Mouse (Mus musculus) stomach, embryonic 15.5 days (tissue): Measurements from ENCODE around the gene Hspb3. TPM values are rescaled to one million over a fixed set of nuclear protein-coding genes. Genes with fewer than 3 reads are reported as not detected.

Source experiments
- ATAC-seq: fragments of 200-750 bp; cut with Nextera tagmentation; 2 replicates; pipeline ENCODE4 v1.8.0; 2017; ENCODE audit warnings: low read depth, moderate number of reproducible peaks, moderate TSS enrichment; ENCODE audit not compliant: insufficient read depth, low FRiP score
- H3K27ac ChIP-seq: fragments of 300-500 bp; sonication (generic); 2 replicates; pipeline ENCODE4 v1.5.1; 2015; ENCODE audit warnings: mild to moderate bottlenecking, inconsistent platforms
- H3K27me3 ChIP-seq: fragments of 300-500 bp; sonication (generic); replicated peaks from 2 replicates; pipeline ENCODE4 v1.6.1; 2015; ENCODE audit warnings: inconsistent platforms
- H3K36me3 ChIP-seq: fragments of 300-500 bp; sonication (generic); 2 replicates; pipeline ENCODE4 v1.6.1; 2015; ENCODE audit warnings: inconsistent platforms
- H3K4me1 ChIP-seq: fragments of 300-500 bp; sonication (generic); 2 replicates; pipeline ENCODE4 v1.6.1; 2015; ENCODE audit warnings: inconsistent platforms
- H3K4me2 ChIP-seq: fragments of 300-500 bp; sonication (generic); 2 replicates; pipeline ENCODE4 v1.6.1; 2015; ENCODE audit warnings: mild to moderate bottlenecking, inconsistent platforms
- H3K4me3 ChIP-seq: fragments of 300-500 bp; sonication (generic); replicated peaks from 2 replicates; pipeline ENCODE4 v1.5.1; 2015; ENCODE audit warnings: inconsistent platforms
- H3K9ac ChIP-seq: fragments of 300-500 bp; sonication (generic); 2 replicates; pipeline ENCODE4 v1.6.1; 2015; ENCODE audit warnings: inconsistent platforms
- H3K9me3 ChIP-seq: fragments of 300-500 bp; sonication (generic); 2 replicates; pipeline ENCODE4 v1.6.1; 2016; ENCODE audit warnings: inconsistent platforms
- WGBS: fragments of 180-500 bp; shearing (Covaris S2); methylation state at CpG from one replicate; pipeline ENCODE4 v1.1.7; 2015; 5-methylcytosine and 5-hydroxymethylcytosine counted together
- polyA plus RNA-seq: library from polyadenylated mRNA; unstranded; fragments of >200 nt; fragmentation: Nextera tagmentation; extraction: Ambion mirVana; gene quantifications from 2 replicates; pipeline ENCODE4 v1.2.1, GENCODE M21; 2015

Gene Hspb3
- polyA plus RNA-seq, result 0.23 and 0.30 TPM in 2 replicates

- Histone ChIP-seq H3K4me1 (0 out of 2 replicates have a peak, but pooled peaks cover 6% of the 10 kb centered on the region), H3K4me3 (no peak within 1 kb of the TSS), H3K27ac (no peak within 1 kb of the TSS), H3K4me2 (no peak within 1 kb of the TSS), H3K27me3 (no peaks in the 10 kb centered on the region), H3K9ac (no peak within 1 kb of the TSS), H3K36me3 (no peaks in the 10 kb centered on the region), H3K9me3 (no peaks in the 10 kb centered on the region)
- 67% methylated on average over 28 of the region's 28 CpGs for WGBS
- no peak; the same call in 1 of the 2 replicates for ATAC-seq
Measured at GRCm38 (mm10) chr13:113663151-113663779, at the start of gene Hspb3. Hspb3 (minus strand) TSS chr13:113663676.

- Histone ChIP-seq H3K4me2 (no peak overlapping the region), H3K4me1 (no peaks in the 10 kb centered on the region), H3K27me3 (no peaks in the 10 kb centered on the region), H3K4me3 (no peak overlapping the region), H3K36me3 (no peaks in the 10 kb centered on the region), H3K27ac (no peak overlapping the region), H3K9me3 (no peaks in the 10 kb centered on the region), H3K9ac (no peak overlapping the region)
- 89% methylated on average over 3 of the region's 3 CpGs for WGBS
- no peak for ATAC-seq
Measured at GRCm38 (mm10) chr13:113713186-113713585, 49.7 kb upstream of the Hspb3 start.

DNA sequence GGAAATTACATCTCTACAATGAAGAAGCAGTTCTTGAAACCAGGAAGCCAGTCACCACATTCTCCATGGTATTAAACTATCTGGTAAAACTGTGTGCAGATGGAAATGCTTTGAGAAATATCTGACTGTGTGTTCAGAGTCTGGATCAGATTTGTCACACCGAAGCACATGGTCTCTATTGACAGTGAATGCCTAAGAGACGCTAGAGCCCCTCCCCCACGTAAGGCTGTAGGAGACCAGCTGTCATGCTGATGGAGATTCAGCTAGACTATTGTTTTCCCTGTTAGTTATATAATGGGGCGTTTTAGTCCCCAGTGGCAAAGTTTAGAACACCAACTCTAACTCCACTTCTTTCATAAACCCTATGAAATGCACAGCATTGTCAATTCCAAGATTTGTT, 42.7 kb upstream of the Hspb3 start:
- Histone ChIP-seq H3K36me3 (no peaks in the 10 kb centered on the region), H3K27me3 (no peaks in the 10 kb centered on the region), H3K9me3 (no peaks in the 10 kb centered on the region), H3K4me2 (no peak overlapping the region), H3K4me3 (no peak overlapping the region), H3K4me1 (no peaks in the 10 kb centered on the region), H3K27ac (no peak overlapping the region), H3K9ac (no peak overlapping the region)
- 31% methylated on average over 4 of the region's 4 CpGs for WGBS
- no peak for ATAC-seq

GRCm38 (mm10) chr13:113701185-113701584, 37.7 kb upstream of the Hspb3 start:
- ATAC-seq, result no peak
- Histone ChIP-seq H3K9me3 (no peaks in the 10 kb centered on the region), H3K4me2 (no peak overlapping the region), H3K27me3 (no peaks in the 10 kb centered on the region), H3K4me3 (no peak overlapping the region), H3K9ac (no peak overlapping the region), H3K27ac (no peak overlapping the region), H3K4me1 (no peaks in the 10 kb centered on the region), H3K36me3 (no peaks in the 10 kb centered on the region)
- WGBS, result 62% methylated on average over 3 of the region's 3 CpGs

GRCm38 (mm10) chr13:113699928-113700327, 36.5 kb upstream of the Hspb3 start:
- ATAC-seq, result no peak
- Histone ChIP-seq H3K4me1 (no peaks in the 10 kb centered on the region), H3K27me3 (no peaks in the 10 kb centered on the region), H3K4me3 (no peak overlapping the region), H3K4me2 (no peak overlapping the region), H3K9ac (no peak overlapping the region), H3K36me3 (no peaks in the 10 kb centered on the region), H3K27ac (no peak overlapping the region), H3K9me3 (no peaks in the 10 kb centered on the region)
- 90% methylated on average over 8 of the region's 8 CpGs for WGBS

GRCm38 (mm10) chr13:113699415-113699873, 36.0 kb upstream of the Hspb3 start:
- 50% methylated on average over 11 of the region's 11 CpGs for WGBS
- Histone ChIP-seq H3K27me3 (no peaks in the 10 kb centered on the region), H3K4me1 (no peaks in the 10 kb centered on the region), H3K9ac (no peak overlapping the region), H3K9me3 (no peaks in the 10 kb centered on the region), H3K27ac (no peak overlapping the region), H3K36me3 (no peaks in the 10 kb centered on the region), H3K4me2 (no peak overlapping the region), H3K4me3 (no peak overlapping the region)
- ATAC-seq, result peak; percentile 18; the same call in 1 of the 2 replicates

GRCm38 (mm10) chr13:113696838-113697321, 33.4 kb upstream of the Hspb3 start:
- Histone ChIP-seq H3K4me3 (no peak overlapping the region), H3K4me2 (no peak overlapping the region), H3K36me3 (no peaks in the 10 kb centered on the region), H3K27ac (no peak overlapping the region), H3K9me3 (no peaks in the 10 kb centered on the region), H3K4me1 (no peaks in the 10 kb centered on the region), H3K9ac (no peak overlapping the region), H3K27me3 (no peaks in the 10 kb centered on the region)
- ATAC-seq, result no peak
- WGBS, result 44% methylated on average over 4 of the region's 4 CpGs

DNA sequence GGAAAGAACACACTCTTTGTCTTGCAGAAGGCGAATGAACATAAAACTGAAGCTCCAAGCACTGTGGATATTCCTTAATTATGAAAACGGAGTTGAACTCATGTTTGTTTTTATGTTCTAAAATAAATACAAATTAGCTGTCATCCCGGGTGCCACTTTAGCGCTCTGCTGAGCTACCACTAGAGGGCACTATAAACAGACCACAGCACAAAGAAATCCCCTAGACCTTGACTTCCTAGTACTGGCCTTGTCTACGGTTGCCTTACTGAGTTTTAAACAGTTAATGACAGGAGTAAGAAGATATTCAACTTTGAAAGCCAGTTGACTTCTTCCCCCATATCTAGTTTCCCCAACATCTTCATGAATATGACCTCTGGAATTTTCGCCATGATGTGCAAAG, 29.9 kb upstream of the Hspb3 start:
- no peak for ATAC-seq
- Histone ChIP-seq H3K36me3 (no peaks in the 10 kb centered on the region), H3K27me3 (no peaks in the 10 kb centered on the region), H3K4me2 (no peak overlapping the region), H3K27ac (no peak overlapping the region), H3K9me3 (no peaks in the 10 kb centered on the region), H3K4me3 (no peak overlapping the region), H3K9ac (no peak overlapping the region), H3K4me1 (no peaks in the 10 kb centered on the region)
- 20% methylated on average over 6 of the region's 6 CpGs for WGBS

DNA sequence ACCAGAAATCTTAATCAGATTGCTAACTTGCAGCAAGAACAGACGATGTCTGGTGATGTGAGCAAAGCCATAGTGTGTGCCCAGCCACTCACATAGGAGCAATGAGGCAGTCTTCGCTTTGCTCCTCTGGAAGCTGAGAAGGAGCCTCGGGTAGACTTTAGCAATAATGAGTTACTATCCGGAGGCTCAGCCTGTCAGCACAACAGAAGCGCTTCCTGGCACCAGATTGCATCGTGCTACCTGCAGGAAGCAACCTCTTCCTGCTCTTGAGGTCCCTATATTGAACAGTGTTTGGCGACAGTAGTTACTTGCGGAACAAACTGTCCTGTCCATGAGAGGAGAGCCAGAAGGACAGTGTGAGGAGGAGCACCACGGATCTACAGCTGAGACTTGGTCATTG, 28.2 kb upstream of the Hspb3 start:
- ATAC-seq, result no peak
- WGBS, result 58% methylated on average over 9 of the region's 9 CpGs
- H3K9me3 ChIP-seq, result no peaks in the 10 kb centered on the region
- no peak overlapping the region for H3K4me2 ChIP-seq
- no peaks in the 10 kb centered on the region for H3K27me3 ChIP-seq
- H3K36me3 ChIP-seq, result no peaks in the 10 kb centered on the region
- H3K9ac ChIP-seq, result no peak overlapping the region
- no peak overlapping the region for H3K27ac ChIP-seq
- H3K4me1 ChIP-seq, result no peaks in the 10 kb centered on the region
- no peak overlapping the region for H3K4me3 ChIP-seq

- Histone ChIP-seq H3K27ac (no peak overlapping the region), H3K9me3 (no peaks in the 10 kb centered on the region), H3K4me3 (no peak overlapping the region), H3K9ac (no peak overlapping the region), H3K27me3 (no peaks in the 10 kb centered on the region), H3K36me3 (no peaks in the 10 kb centered on the region), H3K4me1 (no peaks in the 10 kb centered on the region), H3K4me2 (no peak overlapping the region)
- ATAC-seq, result no peak
- WGBS, result 69% methylated on average over 7 of the region's 7 CpGs
Measured at GRCm38 (mm10) chr13:113689883-113690282, 26.4 kb upstream of the Hspb3 start.

DNA sequence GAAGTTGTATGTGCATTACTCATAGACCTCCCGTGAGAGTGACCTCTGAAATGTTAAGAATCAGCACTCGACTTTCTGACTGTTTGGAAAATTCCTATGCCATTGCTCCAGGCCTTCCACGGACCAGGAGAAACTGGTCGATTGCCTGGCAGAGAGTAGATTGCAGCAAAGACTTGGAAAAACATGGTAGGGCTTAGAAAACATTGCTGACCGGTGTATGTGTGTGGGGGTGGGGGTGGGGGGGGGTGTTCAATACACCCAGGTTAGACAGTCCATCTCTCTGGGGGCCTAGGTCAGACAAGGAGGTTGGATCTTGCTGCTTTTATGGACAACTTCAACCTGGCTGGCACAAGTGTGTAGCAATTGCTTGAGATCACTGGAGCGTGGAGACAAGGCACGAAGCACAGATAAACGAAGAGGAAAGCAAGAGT, 23.2 kb upstream of the Hspb3 start:
- Histone ChIP-seq H3K36me3 (no peaks in the 10 kb centered on the region), H3K9ac (no peak overlapping the region), H3K27ac (no peak overlapping the region), H3K4me1 (no peaks in the 10 kb centered on the region), H3K27me3 (no peaks in the 10 kb centered on the region), H3K4me3 (no peak overlapping the region), H3K9me3 (no peaks in the 10 kb centered on the region), H3K4me2 (no peak overlapping the region)
- 61% methylated on average over 8 of the region's 8 CpGs for WGBS
- no peak for ATAC-seq

DNA sequence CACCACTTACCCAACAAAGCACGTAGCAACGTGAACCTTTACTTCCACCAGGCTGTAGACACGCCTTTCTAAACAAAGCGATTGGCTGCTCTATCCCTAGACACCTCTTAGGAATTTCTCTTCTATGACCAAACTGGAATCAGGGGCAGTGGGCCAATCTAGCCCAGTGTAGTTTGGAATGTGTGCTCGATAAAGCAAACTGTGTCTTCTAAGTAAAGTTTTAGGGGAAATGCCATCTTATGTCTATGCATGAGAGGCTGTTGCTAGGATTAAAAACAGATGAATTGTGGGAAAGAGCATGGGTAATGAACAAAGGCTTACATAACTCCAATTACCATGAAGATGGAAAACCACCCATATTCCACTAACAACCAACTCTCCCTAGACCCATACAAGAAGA, 19.3 kb upstream of the Hspb3 start:
- 78% methylated on average over 5 of the region's 5 CpGs for WGBS
- Histone ChIP-seq H3K36me3 (no peaks in the 10 kb centered on the region), H3K27ac (no peak overlapping the region), H3K4me3 (no peak overlapping the region), H3K9ac (no peak overlapping the region), H3K9me3 (no peaks in the 10 kb centered on the region), H3K4me2 (no peak overlapping the region), H3K27me3 (no peaks in the 10 kb centered on the region), H3K4me1 (no peaks in the 10 kb centered on the region)
- no peak for ATAC-seq

DNA sequence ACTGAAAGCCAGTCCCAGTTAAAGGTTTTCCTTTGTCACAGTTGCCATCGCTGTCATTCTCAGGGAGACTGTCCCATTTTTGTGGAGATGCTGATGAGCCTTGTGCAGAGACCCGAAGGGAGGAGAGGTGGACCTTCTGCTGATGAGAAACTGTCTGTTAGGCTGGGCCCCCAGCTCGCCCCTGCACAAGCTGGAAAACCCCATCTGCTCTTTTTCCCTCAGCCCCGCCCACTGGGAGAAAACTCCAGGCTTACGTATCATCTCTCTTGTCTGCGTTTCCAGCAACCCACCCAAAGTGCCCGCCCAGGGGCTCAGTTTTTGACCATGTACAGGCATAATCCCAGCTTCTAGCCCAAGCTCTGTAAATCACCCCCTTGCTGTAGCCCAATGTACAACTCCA, 17.2 kb upstream of the Hspb3 start:
- no peak overlapping the region for H3K4me3 ChIP-seq
- no peaks in the 10 kb centered on the region for H3K36me3 ChIP-seq
- WGBS, result 90% methylated on average over 7 of the region's 7 CpGs
- H3K4me1 ChIP-seq, result no peaks in the 10 kb centered on the region
- H3K4me2 ChIP-seq, result no peak overlapping the region
- H3K9me3 ChIP-seq, result no peaks in the 10 kb centered on the region
- H3K27ac ChIP-seq, result no peak overlapping the region
- no peak overlapping the region for H3K9ac ChIP-seq
- ATAC-seq, result no peak
- H3K27me3 ChIP-seq, result no peaks in the 10 kb centered on the region
